8 mouse cellular contexts compared by ENCODE assay signal in genomic region chrX:163912791-163913190, GRCm38 (mm10). TPM values are rescaled to one million over a fixed set of nuclear protein-coding genes. Genes with fewer than 3 reads are reported as not detected.
DNase-seq lines count a peak whose midpoint lies in the region; ATAC-seq and TF ChIP-seq lines count a peak whose summit lies in the region.

No protein-coding gene starts in this region.

- no peak for ATAC-seq in heart, postnatal 0 days (ENCODE audit: insufficient read depth, low read depth)
- ATAC-seq in neural tube, embryonic 11.5 days (ENCODE audit: insufficient read depth, low FRiP score, low TSS enrichment), result no peak
- ATAC-seq in erythroid progenitor cell, adult 5-6 weeks (replicated peaks; ENCODE audit: low FRiP score, poor library complexity, severe bottlenecking), result no peak

- no peaks in the 10 kb centered on the region for H3K9me3 ChIP-seq in heart, postnatal 0 days (replicated peaks; ENCODE audit: control insufficient read depth, low read length)
- no peaks in the 10 kb centered on the region for H3K9me3 ChIP-seq in neural tube, embryonic 11.5 days (ENCODE audit: control insufficient read depth, low read length)

- no peak overlapping the region for H3K4me2 ChIP-seq in heart, postnatal 0 days (ENCODE audit: low read depth, low read length)
- no peak overlapping the region for H3K4me2 ChIP-seq in neural tube, embryonic 11.5 days (ENCODE audit: low read depth)

- H3K27ac ChIP-seq in heart, postnatal 0 days (ENCODE audit: low read depth), result no peak overlapping the region
- no peak overlapping the region for H3K27ac ChIP-seq in neural tube, embryonic 11.5 days (ENCODE audit: low read depth, low read length)

- DNase-seq in heart, postnatal 0 days (ENCODE audit: low spot score), result no peak
- DNase-seq in heart, adult 11 months, result no peak
- DNase-seq in neural tube, embryonic 11.5 days (ENCODE audit: low spot score), result peak; percentile 20
- DNase-seq in neural tube, embryonic 10.5 days (ENCODE audit: extremely low spot score, low spot score), result no peak
- DNase-seq in cerebellum, postnatal 14 days, result peak; percentile 59 to 65
- peak; percentile 63 for DNase-seq in naive thymus-derived CD4-positive, alpha-beta T cell, adult 2 months (ENCODE audit: low read depth)
- no peak for DNase-seq in left cerebral cortex, adult 9 months (ENCODE audit: low spot score in 2 of 2)

- H3K9ac ChIP-seq in heart, postnatal 0 days (replicated peaks; ENCODE audit: low read depth, low read length), result no peak overlapping the region
- H3K9ac ChIP-seq in neural tube, embryonic 11.5 days (ENCODE audit: low read length), result no peak overlapping the region

- no peaks in the 10 kb centered on the region for H3K27me3 ChIP-seq in heart, postnatal 0 days (ENCODE audit: control insufficient read depth, insufficient read depth, low read length)
- no peaks in the 10 kb centered on the region for H3K27me3 ChIP-seq in neural tube, embryonic 11.5 days (ENCODE audit: control insufficient read depth, insufficient read depth, low read length)

- no peaks in the 10 kb centered on the region for H3K4me1 ChIP-seq in heart, postnatal 0 days (ENCODE audit: control insufficient read depth, insufficient read depth)
- no peaks in the 10 kb centered on the region for H3K4me1 ChIP-seq in neural tube, embryonic 11.5 days (ENCODE audit: control insufficient read depth, insufficient read depth, low read length)

- TF ChIP-seq CTCF in heart, postnatal 0 days (IDR thresholded peaks at IDR 0.05; ENCODE audit: low read depth), result peak; percentile 53

- H3K4me3 ChIP-seq in heart, postnatal 0 days (ENCODE audit: low read depth, low read length), result no peak overlapping the region
- H3K4me3 ChIP-seq in neural tube, embryonic 11.5 days (ENCODE audit: low read depth, low read length), result no peak overlapping the region

- no peaks in the 10 kb centered on the region for H3K36me3 ChIP-seq in heart, postnatal 0 days (replicated peaks; ENCODE audit: control insufficient read depth, insufficient read depth, low read length)
- H3K36me3 ChIP-seq in neural tube, embryonic 11.5 days (ENCODE audit: control insufficient read depth, insufficient read depth, low read length), result no peaks in the 10 kb centered on the region

- TF ChIP-seq EP300 in heart, postnatal 0 days (IDR thresholded peaks at IDR 0.05; ENCODE audit: low read depth), result no peak

RNA-seq across cellular contexts. Expression of gene Ap1s2, which starts 4.0 kb away (rescaled TPM):
- total RNA-seq in heart, postnatal 0 days (2014; rRNA removed; ENCODE audit: low replicate concordance), result 10.5 and 12.0 TPM in 2 replicates
- polyA plus RNA-seq in heart, postnatal 0 days (2015; fragmentation: Nextera tagmentation; extraction: Ambion mirVana), result 16.0 and 17.7 TPM in 2 replicates
- 44.0 and 46.3 TPM in 2 replicates for polyA plus RNA-seq in neural tube, embryonic 11.5 days (2014; fragmentation: Nextera tagmentation; extraction: Ambion mirVana)
- 17.3 and 26.0 TPM in 2 replicates for total RNA-seq in erythroid progenitor cell, adult 5-6 weeks (2015; ENCODE audit: low replicate concordance)
- total RNA-seq in erythroid progenitor cell, adult 5-6 weeks (2017; ENCODE audit: low replicate concordance), result 8.5 and 14.2 TPM in 2 replicates

RNA-seq across cellular contexts. Expression of gene Zrsr2, which starts 45.7 kb away (rescaled TPM):
- total RNA-seq in heart, postnatal 0 days (2014; rRNA removed; ENCODE audit: low replicate concordance), result 0.92 and 1.3 TPM in 2 replicates
- 22.8 and 25.8 TPM in 2 replicates for polyA plus RNA-seq in heart, postnatal 0 days (2015; fragmentation: Nextera tagmentation; extraction: Ambion mirVana)
- polyA plus RNA-seq in neural tube, embryonic 11.5 days (2014; fragmentation: Nextera tagmentation; extraction: Ambion mirVana), result 45.6 and 49.2 TPM in 2 replicates
- total RNA-seq in erythroid progenitor cell, adult 5-6 weeks (2015; ENCODE audit: low replicate concordance), result 26.4 and 50.5 TPM in 2 replicates
- total RNA-seq in erythroid progenitor cell, adult 5-6 weeks (2017; ENCODE audit: low replicate concordance), result 40.2 and 51.1 TPM in 2 replicates

Comparison
In these comparisons a context has a peak if more than half of its experiments do, and no peak if none do; other contexts are left out.
1. DNase-seq: peak in neural tube, embryonic 11.5 days (single experiment), cerebellum, postnatal 14 days (2 of 2) and naive thymus-derived CD4-positive, alpha-beta T cell, adult 2 months (single experiment); none in heart, postnatal 0 days (single experiment), heart, adult 11 months (single experiment), neural tube, embryonic 10.5 days (single experiment) and left cerebral cortex, adult 9 months (0 of 2).
2. RNA of gene Zrsr2, which starts 45.7 kb away (total RNA-seq): 26.4 to 51.1 TPM in erythroid progenitor cell, adult 5-6 weeks; 0.92 to 1.3 TPM in heart, postnatal 0 days; every median in the first group is over 10 times any median in the second.